Mouse (Mus musculus) c-Kit-positive CD71-positive TER-119-negative erythroid progenitor cells, embryonic 14.5 days (primary cell): Measurements from ENCODE around the gene Ctsf.
"Not testable (repeated sequence)": the region's sequence is repeated elsewhere in the genome, so short reads cannot be mapped to it uniquely, and the experiment has no call there.

ENCODE experiments used
- DNase-seq: peaks from one replicate; pipeline ENCODE4 v3.0.0-alpha.2; 2013; ENCODE audit warnings: low read depth

Ctsf gene

DNA sequence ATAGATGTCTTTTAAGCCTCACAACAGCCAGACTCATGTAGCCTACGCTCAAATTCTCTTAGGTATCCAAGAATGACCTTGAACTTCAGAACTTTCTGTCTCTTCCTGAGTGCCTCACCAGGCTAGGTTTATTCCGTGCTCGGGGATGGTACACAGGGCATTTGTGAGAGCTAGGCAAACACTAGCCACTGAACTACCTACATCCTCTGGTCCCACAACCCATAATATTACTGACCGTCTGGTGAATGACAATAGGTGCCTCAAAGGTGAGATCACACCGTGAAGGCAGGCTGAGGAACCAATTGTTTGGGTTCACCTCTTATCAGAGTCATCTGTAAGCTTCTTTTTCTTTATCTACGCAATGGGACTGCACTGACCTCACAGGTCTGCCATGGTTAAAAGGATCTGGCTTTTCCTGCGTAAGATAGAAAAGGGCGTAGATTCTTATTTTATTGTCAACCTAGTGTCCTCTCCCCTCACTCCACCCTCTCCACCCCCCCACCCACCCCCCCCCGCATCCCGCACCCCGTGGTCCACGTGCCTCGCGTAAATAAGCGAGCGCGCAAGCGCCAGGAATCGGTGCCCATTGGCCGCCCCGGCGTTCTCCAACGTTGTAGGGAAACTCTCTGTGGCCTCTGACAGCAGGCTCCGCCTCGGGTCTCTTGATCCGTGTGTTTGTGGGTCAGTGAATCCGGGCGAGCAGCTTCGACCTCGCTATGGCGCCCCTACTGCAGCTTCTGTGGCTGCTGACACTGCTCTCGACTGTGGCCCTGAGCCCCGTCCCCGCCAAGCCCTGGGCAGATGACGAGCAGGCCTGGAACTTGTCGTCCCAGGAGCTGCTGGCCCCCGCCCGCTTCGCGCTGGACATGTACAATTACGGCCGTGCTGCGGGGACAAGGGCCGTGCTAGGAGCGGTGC is at the start of gene Ctsf:
Gene Ctsf, plus strand, starts transcription at position 579 of the 918 bp plus-strand sequence.
- DNase-seq = no peak

DNA sequence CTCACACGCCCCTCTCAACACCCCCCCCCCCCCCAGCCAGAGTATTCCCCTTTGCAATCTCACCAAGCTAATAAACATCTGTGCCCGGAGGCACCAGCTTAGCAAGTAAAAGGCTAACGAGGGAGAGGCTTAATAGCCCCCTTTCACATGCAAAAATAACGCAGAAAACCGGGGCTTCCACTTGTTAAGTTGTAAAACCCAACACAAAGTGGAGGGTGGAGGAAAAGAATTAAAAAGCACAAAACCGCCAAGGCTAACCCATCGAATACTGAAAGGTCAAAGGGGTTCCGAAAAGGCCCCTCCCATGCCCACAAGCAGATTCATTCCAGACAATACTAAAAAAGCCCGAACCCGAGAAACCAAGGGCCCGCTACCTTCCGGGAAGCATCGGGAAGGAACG is 44.6 kb upstream of the Ctsf start:
- DNase-seq = no peak

DNA sequence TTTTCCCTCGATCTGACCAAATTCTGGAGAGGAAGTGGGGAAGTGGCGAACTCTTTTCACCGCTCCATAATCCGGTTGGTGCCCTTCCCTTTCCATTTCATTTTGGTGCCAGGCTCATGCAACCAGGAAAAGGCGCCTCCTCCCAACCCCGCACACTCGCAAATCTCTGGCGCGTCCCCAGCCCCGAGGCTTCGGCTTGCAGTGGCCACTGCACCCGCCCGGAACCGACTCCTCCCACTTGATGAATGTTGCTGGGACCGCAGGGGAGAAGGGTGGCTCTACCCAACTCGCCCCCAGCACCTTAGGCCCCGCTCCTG is 44.2 kb upstream of the Ctsf start:
- no peak for DNase-seq

DNA sequence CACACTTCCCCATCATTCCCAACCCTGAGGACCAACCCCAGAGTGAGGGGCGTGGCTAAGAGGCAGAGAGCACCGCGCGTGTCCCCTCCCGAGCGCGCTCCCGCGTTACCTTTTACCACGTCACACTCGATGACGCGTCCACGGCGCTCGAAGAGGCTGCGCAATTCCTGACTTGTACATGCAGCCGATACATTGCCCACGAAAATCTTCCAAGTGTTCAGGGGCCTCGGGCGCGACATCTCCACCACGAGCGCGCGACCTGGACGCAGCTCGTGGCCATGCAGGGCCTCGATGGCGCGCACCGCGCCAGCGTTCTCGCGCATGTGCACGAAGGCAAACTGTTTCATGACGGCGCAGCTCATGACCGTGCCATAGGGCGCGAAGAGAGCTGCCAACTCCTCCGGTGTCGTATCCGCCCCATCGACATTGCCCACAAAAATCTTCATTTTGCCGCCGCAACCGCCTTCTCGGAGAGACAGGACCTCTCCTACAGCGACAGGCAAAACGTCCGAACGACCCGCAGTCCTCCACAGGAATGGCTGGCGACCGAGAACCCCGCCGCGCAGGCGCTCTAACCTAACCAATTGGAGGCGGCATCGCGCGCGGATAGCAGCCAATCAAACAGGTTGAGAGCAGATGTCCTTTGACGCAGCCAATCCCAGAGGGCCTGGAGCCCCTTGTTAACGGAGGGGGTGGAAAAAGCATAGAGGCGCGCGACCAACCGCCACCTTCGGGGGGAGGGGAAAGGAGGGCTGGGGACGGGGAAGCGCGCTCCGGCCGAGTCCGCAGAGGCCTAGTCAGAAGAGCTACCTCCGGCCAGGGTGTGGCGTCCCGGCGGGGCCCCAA is 43.6 kb upstream of the Ctsf start, which contains the start of the genes Gm21992 and Rbm14:
Gene Gm21992, minus strand, starts transcription at position 550 of the 846 bp plus-strand sequence.
Gene Rbm14, minus strand, starts transcription at position 572 of the 846 bp plus-strand sequence.
- peak; percentile 96 for DNase-seq

DNA sequence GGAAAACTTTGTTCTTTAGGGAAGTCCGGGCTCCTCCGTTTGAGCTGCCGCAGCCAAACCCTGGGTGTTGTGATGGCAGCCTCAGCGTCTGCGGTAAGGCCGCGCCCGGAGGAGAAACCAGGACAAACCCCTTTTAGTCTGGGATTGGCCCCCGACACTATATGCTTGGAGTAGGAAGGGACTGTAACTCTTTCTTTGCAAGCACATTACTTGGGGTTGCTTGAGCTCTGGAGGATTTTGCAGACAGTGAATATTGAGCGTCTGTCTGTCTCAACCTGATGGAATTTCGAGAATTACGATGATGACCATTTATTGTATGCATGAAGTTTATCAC is 43.1 kb upstream of the Ctsf start:
- DNase-seq = no peak

DNA sequence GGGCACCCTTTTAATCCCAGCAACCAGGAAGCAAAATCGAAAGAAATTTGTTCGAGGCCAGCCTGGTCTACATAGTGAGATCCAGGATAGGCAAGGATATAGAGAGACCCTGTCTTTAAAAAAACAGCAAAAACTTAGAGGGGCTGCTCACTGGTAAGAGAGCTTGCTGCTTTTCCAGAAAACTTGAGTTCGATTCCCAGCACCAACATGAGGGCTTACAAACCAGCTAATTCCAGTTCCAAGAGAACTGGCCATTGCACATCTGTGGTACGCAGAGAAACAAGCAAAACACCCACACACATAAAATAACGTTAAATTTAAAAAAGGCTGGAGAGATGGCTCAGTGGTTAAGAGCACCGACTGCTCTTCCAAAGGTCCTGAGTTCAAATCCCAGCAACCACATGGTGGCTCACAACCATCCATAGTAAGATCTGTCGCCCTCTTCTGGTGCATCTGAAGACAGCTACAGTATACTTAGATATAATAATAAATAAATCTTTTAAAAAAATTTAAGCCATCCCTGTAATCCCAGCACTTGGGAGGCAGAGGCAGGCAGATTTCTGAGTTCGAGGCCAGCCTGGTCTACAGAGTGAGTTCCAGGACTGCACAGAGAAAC is 42.5 kb upstream of the Ctsf start:
- not testable (repeated sequence) for DNase-seq

DNA sequence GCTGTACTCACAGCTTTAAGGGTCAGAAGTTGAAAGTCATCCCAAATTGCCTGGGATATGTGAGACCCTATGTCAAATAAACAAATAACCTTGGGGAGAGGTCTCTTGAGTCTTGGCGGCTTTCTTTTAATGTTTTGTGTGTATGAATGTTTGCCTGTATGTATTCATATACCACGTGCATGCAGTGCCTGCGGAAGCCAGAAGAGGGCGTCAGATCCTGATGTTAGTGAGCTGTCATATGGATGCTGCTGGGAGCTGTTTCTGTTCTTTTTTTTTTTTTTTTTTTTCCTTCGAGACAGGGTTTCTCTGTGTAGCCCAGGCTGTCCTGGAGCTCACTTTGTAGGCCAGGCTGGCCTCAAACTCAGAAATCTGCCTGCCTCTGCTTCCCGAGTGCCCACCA is 41.9 kb upstream of the Ctsf start:
- DNase-seq = no peak

DNA sequence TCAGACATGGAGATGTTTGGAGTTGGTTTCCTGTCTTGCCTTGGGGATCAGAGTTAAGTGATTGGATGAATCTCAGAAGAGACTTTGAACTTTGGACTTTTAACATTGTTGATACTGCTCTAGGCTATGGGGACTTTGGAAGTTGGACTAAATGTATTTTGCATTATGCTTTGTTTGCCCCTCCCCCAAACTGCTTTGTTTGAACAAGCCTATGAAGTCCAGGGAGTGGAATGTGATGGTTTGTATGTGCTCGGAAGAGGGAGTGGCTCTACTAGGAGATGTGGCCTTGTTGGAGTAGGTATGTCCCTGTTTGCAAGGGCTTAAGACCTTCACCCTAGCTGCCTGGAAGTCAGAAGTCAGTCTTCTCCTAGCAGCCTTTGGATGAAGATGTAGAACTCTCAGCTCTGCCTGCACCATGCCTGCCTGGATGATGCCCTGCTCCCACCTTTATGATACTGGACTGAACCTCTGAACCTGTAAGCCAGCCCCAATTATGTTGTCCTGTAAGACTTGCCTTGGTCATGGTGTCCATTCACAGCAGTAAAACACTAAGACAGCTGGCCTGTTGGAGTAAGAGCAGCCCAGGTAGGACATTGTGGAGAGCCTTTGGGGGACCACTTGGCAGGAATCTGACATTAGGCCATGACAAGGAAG is 37.6 kb upstream of the Ctsf start:
- DNase-seq = no peak

- no peak for DNase-seq
Observed at GRCm38 (mm10) chr19:4820678-4821303, 34.1 kb upstream of the Ctsf start.

- DNase-seq = no peak
Observed at GRCm38 (mm10) chr19:4828444-4829114, 26.4 kb upstream of the Ctsf start.

GRCm38 (mm10) chr19:4829156-4829555 is 25.8 kb upstream of the Ctsf start:
- DNase-seq = no peak

DNA sequence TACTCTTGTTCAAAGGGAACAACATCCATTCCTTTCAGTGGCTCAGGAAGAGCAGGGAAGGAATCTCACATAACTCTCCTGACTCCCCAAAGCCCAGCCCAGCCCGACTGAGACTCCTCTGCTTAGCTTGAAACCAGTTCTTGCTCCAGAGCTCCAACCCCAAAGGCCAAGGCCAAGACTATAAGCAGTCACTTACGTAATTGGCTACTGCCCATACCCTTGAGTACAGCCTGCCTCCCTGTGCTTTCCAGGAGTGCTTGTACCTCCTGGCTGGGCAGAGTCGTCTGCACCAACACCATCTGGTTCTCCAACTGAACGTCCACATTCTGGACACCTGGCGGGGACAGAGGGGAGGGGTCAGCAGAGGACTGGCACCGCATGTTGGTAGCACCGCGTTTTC is 21.0 kb upstream of the Ctsf start:
- no peak for DNase-seq

GRCm38 (mm10) chr19:4836096-4836495 is 18.8 kb upstream of the Ctsf start:
- no peak for DNase-seq

DNA sequence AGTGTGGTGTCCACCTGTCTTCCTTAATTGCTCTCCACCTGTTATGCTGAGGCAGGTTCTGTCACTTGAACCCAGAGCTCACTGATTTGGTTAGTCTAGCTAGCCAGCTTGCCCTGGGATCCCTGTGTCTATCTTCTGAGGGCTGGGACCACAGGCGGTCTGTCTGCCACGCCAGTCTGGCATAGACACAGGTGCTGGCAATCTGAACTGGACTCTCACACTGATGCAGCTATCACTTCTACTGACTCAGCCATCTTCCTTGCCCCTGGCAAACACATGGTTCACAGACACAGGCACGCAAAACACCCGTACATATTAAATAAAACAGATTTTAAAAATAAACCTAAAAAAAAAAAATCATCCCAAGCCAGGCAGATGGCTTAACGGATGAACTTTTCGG is 17.9 kb upstream of the Ctsf start:
- no peak for DNase-seq

- DNase-seq = no peak
Observed at GRCm38 (mm10) chr19:4838526-4839140, 16.3 kb upstream of the Ctsf start.

GRCm38 (mm10) chr19:4839149-4839548 is 15.8 kb upstream of the Ctsf start, which contains the start of the genes Ccs and Ccdc87:
TSS of gene Ccs (minus strand) at chr19:4839332.
TSS of gene Ccdc87 (plus strand) at chr19:4839366.
- DNase-seq = peak; percentile 94

DNA sequence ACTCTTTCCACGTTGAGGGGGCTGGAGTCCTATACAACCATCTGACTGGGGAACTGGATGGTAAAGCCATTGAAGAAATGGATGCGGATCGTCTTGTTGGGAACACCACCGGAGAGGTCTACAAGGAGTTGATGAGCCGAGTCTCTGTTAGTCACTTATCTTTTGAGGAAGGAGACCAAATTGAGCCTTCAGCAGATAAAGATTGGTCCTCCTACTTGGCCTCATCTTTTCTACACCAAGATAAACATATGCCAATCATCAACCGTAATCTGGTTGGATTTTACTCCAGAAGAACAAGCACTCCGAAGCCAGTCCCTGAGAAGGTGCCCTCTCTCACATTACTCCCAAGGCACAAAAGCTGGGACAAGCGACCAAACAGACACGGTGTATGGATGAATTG is 14.1 kb upstream of the Ctsf start:
- no peak for DNase-seq

GRCm38 (mm10) chr19:4842611-4843010 is 12.3 kb upstream of the Ctsf start:
- no peak for DNase-seq

- peak; percentile 71 for DNase-seq
Observed at GRCm38 (mm10) chr19:4845846-4846245, 9.1 kb upstream of the Ctsf start.

GRCm38 (mm10) chr19:4847490-4847889 is 7.4 kb upstream of the Ctsf start:
- DNase-seq = no peak

- no peak for DNase-seq
Observed at GRCm38 (mm10) chr19:4849800-4850199, 5.1 kb upstream of the Ctsf start.
